Mouse (Mus musculus) heart, adult 9 months (tissue): ENCODE data around the gene Ensa.
"Not testable (repeated sequence)": the region's sequence is repeated elsewhere in the genome, so short reads cannot be mapped to it uniquely, and the experiment has no call there.

Source experiments
- DNase-seq, 2 experiments: peaks; one replicate each; pipeline ENCODE4 v3.0.0; 2022; ENCODE audit warnings: low spot score in 2 of 2

Ensa gene

GRCm38 (mm10) chr3:95643097-95643496 lies 18.3 kb downstream of the Ensa start:
- DNase-seq = no peak

- no peak for DNase-seq
These were observed 20.8 kb downstream of the Ensa start for GRCm38 (mm10) chr3:95645313-95646235.

- DNase-seq = no peak
These were observed 23.2 kb downstream of the Ensa start for GRCm38 (mm10) chr3:95648016-95648415.

GRCm38 (mm10) chr3:95650276-95651032 lies 25.7 kb downstream of the Ensa start:
- DNase-seq = peak; percentile 86 to 92

GRCm38 (mm10) chr3:95651033-95651373 lies 26.2 kb downstream of the Ensa start:
- no peak for DNase-seq

- no peak for DNase-seq
These were observed 26.8 kb downstream of the Ensa start for GRCm38 (mm10) chr3:95651391-95652203.

- DNase-seq = no peak
These were observed 27.5 kb downstream of the Ensa start for GRCm38 (mm10) chr3:95652204-95652811.

- no peak for DNase-seq
These were observed 28.1 kb downstream of the Ensa start for GRCm38 (mm10) chr3:95652871-95653270.

GRCm38 (mm10) chr3:95653473-95654034 lies 28.8 kb downstream of the Ensa start:
- peak; percentile 67 to 80 for DNase-seq

GRCm38 (mm10) chr3:95654371-95654770 lies 29.6 kb downstream of the Ensa start:
- not testable (repeated sequence) for DNase-seq

GRCm38 (mm10) chr3:95655437-95655836 lies 30.6 kb downstream of the Ensa start:
- no peak for DNase-seq

- no peak for DNase-seq
These were observed 32.3 kb downstream of the Ensa start for GRCm38 (mm10) chr3:95657108-95657507.

- no peak for DNase-seq
These were observed 32.9 kb downstream of the Ensa start for GRCm38 (mm10) chr3:95657711-95658110.

GRCm38 (mm10) chr3:95658236-95658867 lies 33.6 kb downstream of the Ensa start, which contains the start of gene Mcl1:
Gene Mcl1 (plus strand): TSS chr3:95658788.
- DNase-seq = peak; percentile 95 to 96

GRCm38 (mm10) chr3:95658868-95659712 lies 34.3 kb downstream of the Ensa start:
- DNase-seq = peak; percentile 87 to 89

- no peak for DNase-seq
These were observed 35.2 kb downstream of the Ensa start for GRCm38 (mm10) chr3:95659948-95660347.

- DNase-seq = no peak
These were observed 36.1 kb downstream of the Ensa start for GRCm38 (mm10) chr3:95660788-95661478.

- DNase-seq = peak in 1 of 2 experiments; percentile 68
These were observed 37.3 kb downstream of the Ensa start for GRCm38 (mm10) chr3:95661945-95662715.
